Mouse (Mus musculus) heart, embryonic 14.5 days (tissue): Measurements from ENCODE around the gene Piezo1. TPM values are rescaled to one million over a fixed set of nuclear protein-coding genes. Genes with fewer than 3 reads are reported as not detected.

Source experiments
- ATAC-seq: fragments of 200-750 bp; cut with Nextera tagmentation; 2 replicates; pipeline ENCODE4 v1.8.0; 2017; ENCODE audit warnings: low read depth, moderate TSS enrichment; ENCODE audit not compliant: insufficient number of reproducible peaks, insufficient read depth, low FRiP score
- H3K27ac ChIP-seq, 2 experiments: fragments of 200-500 bp in 1 of 2; fragments of 300-500 bp in 1 of 2; sonication (generic) in 1 of 2; replicated peaks in 1 of 2; 2 replicates each; pipeline ENCODE4 v1.5.1; 2012 to 2014; ENCODE audit warnings: low read depth in 2 of 2, low read length in 2 of 2, control low read depth in 1 of 2, mild to moderate bottlenecking in 1 of 2, mixed read lengths in 1 of 2; ENCODE audit not compliant: control insufficient read depth in 1 of 2, insufficient read depth in 1 of 2
- H3K27me3 ChIP-seq: fragments of 300-500 bp; sonication (generic); 2 replicates; pipeline ENCODE4 v1.6.1; 2014; ENCODE audit warnings: mild to moderate bottlenecking, low read length, control low read depth; ENCODE audit not compliant: control insufficient read depth, insufficient read depth
- H3K36me3 ChIP-seq: fragments of 300-500 bp; sonication (generic); 2 replicates; pipeline ENCODE4 v1.6.1; 2014; ENCODE audit warnings: mild to moderate bottlenecking, control low read depth, low read length, mixed read lengths; ENCODE audit not compliant: control insufficient read depth, insufficient read depth
- H3K4me1 ChIP-seq, 2 experiments: fragments of 200-500 bp in 1 of 2; fragments of 300-500 bp in 1 of 2; sonication (generic) in 1 of 2; 2 replicates each; pipeline ENCODE4 v1.6.1; 2012 to 2014; ENCODE audit warnings: low read length in 2 of 2, control low read depth in 1 of 2, mixed read lengths in 1 of 2; ENCODE audit not compliant: control insufficient read depth in 2 of 2, insufficient read depth in 2 of 2
- H3K4me2 ChIP-seq: fragments of 300-500 bp; sonication (generic); 2 replicates; pipeline ENCODE4 v1.6.1; 2014; ENCODE audit warnings: mild to moderate bottlenecking, low read length
- H3K4me3 ChIP-seq, 2 experiments: fragments of 200-500 bp in 1 of 2; fragments of 300-500 bp in 1 of 2; sonication (generic) in 1 of 2; 2 replicates each; pipeline ENCODE4 v1.5.1; 2012 to 2014; ENCODE audit warnings: low read length in 2 of 2, mild to moderate bottlenecking in 2 of 2, control low read depth in 1 of 2, low read depth in 1 of 2, moderate library complexity in 1 of 2; ENCODE audit not compliant: control insufficient read depth in 1 of 2, insufficient read depth in 1 of 2
- H3K9ac ChIP-seq: fragments of 300-500 bp; sonication (generic); 2 replicates; pipeline ENCODE4 v1.6.1; 2014; ENCODE audit warnings: mild to moderate bottlenecking, low read length
- H3K9me3 ChIP-seq: fragments of 300-500 bp; sonication (generic); 2 replicates; pipeline ENCODE4 v1.6.1; 2016; ENCODE audit warnings: low read length, control low read depth; ENCODE audit not compliant: control insufficient read depth
- WGBS: fragments of 180-500 bp; shearing (Covaris S2); extraction: QIAGEN DNeasy Blood & Tissue Kit; methylation state at CpG from one replicate; pipeline ENCODE4 v1.1.7; 2014; 5-methylcytosine and 5-hydroxymethylcytosine counted together
- polyA plus RNA-seq: library from polyadenylated mRNA; unstranded; fragments of >200 nt; fragmentation: Nextera tagmentation; extraction: Ambion mirVana; gene quantifications from 2 replicates; pipeline ENCODE4 v1.2.1, GENCODE M21; 2014

Piezo1 gene
- polyA plus RNA-seq, 1 experiment from 2014 or later = 14.9 TPM

DNA sequence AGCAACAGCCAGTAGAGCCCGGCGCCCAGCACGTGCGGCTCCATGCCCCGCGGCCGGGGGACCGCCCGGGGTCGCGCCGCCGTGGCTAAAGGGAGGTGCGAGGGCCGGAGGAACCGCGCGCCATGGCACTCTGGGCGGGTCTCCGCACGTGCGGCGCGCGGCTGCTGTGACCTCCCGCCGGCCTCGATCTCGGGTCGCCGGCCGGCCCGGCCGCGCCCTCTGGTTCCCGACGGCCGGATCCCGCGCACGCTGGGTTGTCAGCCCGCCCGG, 199 bp downstream of the Piezo1 start:
- Histone ChIP-seq H3K27ac (peak overlapping the region; percentile 58 to 86), H3K9ac (peak overlapping the region; percentile 91), H3K36me3 (no peaks in the 10 kb centered on the region), H3K27me3 (no peaks in the 10 kb centered on the region), H3K9me3 (no peaks in the 10 kb centered on the region), H3K4me3 (peak overlapping the region; percentile 67 to 77), H3K4me1 (peaks cover 30 to 36% of the 10 kb centered on the region in 2 experiments), H3K4me2 (peak overlapping the region; percentile 92)
- under 1% methylated on average over 42 of the region's 43 CpGs for WGBS
- ATAC-seq = no peak

DNA sequence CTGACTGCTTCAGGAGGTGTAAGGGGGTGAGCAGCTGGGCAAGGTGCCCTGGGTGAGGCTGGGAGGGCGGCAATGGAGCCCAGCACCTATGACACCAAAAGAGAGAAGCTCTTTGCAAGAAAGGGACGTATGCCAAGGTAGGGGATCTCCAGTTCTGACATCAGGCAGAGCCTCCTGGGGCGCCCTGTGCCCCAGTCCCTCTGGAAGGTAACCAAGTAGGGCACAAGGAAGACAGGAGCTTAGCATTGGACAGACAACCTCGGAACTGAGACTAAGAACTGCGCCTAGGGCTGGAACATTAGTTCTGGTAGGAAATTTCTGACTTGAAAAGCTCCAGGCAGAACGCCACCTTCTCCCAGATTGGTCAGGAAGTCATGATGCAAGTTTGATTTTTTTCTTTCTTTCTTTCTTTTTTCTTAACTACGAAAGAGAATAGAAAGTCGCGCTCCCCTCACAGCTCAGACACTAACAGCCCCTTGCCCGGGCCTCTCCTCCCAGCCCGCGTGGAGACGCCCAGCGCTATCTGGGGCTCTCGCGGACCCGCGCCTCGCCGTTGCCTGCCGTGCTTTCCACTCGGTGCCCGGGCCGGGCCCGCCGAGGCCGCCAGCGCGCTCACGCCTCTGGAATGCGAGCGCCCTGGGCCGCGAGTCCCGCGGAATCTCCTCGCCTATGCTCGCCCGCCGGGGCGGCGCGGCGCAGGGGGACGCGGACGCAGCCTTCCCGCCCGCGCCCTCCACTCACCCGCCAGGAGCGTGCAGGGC, 715 bp downstream of the Piezo1 start:
- 4% methylated on average over 47 of the region's 52 CpGs for WGBS
- H3K9ac ChIP-seq = peak overlapping the region; percentile 91
- ATAC-seq = peak; percentile 33
- H3K36me3 ChIP-seq = no peaks in the 10 kb centered on the region
- peaks cover 32 to 40% of the 10 kb centered on the region in 2 experiments for H3K4me1 ChIP-seq
- H3K9me3 ChIP-seq = no peaks in the 10 kb centered on the region
- H3K4me2 ChIP-seq = peak overlapping the region; percentile 92
- peak overlapping the region; percentile 67 to 77 for H3K4me3 ChIP-seq
- H3K27ac ChIP-seq = peak overlapping the region; percentile 58 to 86
- H3K27me3 ChIP-seq = no peaks in the 10 kb centered on the region

DNA sequence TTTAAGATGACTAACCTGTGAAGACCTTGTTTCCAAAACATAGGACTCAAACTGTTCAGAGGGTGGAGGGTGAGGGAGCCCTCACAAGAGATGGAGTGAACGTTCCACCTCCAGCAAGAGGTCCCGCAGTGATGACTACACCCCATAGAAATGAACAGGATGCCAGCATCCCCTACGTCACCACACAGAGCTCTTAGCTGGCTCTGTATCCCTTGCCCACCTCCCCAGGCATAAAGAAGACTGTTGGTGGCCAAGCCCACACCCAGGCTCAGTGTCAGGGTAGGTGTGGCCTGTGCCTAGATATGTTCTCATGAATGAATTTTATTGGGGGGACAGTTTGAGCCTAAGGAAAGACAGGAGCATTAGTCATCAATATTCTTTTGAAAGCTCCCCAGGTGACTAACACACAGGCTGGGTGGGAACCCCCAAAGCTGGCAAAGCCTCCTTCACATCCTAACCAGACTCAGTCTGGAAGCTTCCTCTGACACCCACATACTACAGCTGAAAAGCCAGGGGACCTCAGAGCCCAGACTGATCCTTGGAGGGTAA, 2.2 kb downstream of the Piezo1 start:
- Histone ChIP-seq H3K4me1 (peaks cover 32 to 46% of the 10 kb centered on the region in 2 experiments), H3K27ac (peak overlapping the region in 1 of 2 experiments; percentile 33; a peak in 1 of 4 replicates), H3K4me3 (peak overlapping the region; percentile 4 to 77; a peak in 2 of 4 replicates), H3K36me3 (no peaks in the 10 kb centered on the region), H3K9me3 (no peaks in the 10 kb centered on the region), H3K27me3 (no peaks in the 10 kb centered on the region), H3K9ac (peak overlapping the region; percentile 91; the same call in 1 of the 2 replicates), H3K4me2 (peak overlapping the region; percentile 92)
- WGBS = 45% methylated on average over 3 of the region's 3 CpGs
- no peak for ATAC-seq

DNA sequence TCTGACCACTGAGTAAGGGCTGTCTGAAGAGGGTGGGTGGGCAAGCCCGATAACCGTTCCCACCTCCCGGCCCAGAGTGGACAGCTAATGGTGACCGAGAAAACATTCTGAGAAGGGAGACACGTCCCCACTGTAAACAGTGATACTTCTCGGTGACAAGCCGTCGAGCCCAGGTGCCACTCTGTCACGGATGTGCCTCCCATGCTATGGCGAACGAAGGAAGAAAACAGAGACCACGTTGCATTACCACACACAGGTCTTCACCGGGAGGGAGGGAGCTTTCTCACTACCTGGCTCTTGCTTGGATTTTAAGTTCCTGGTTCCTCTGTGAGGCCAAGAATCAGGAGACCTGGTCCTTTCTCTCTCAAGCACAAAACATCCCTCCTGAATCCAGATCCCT, 2.8 kb downstream of the Piezo1 start:
- H3K4me1 ChIP-seq = peaks cover 32 to 46% of the 10 kb centered on the region in 2 experiments
- H3K9ac ChIP-seq = no peak overlapping the region; the same call in 1 of the 2 replicates
- peak overlapping the region; percentile 92 for H3K4me2 ChIP-seq
- no peak overlapping the region for H3K4me3 ChIP-seq
- WGBS = 66% methylated on average over 13 of the region's 13 CpGs
- ATAC-seq = no peak
- H3K36me3 ChIP-seq = no peaks in the 10 kb centered on the region
- no peaks in the 10 kb centered on the region for H3K27me3 ChIP-seq
- no peaks in the 10 kb centered on the region for H3K9me3 ChIP-seq
- H3K27ac ChIP-seq = peak overlapping the region; percentile 25 to 68; a peak in 2 of 4 replicates

- H3K4me1 ChIP-seq = peaks cover 32 to 46% of the 10 kb centered on the region in 2 experiments
- no peaks in the 10 kb centered on the region for H3K9me3 ChIP-seq
- no peak for ATAC-seq
- peak overlapping the region; percentile 25 to 68 for H3K27ac ChIP-seq
- no peak overlapping the region for H3K4me3 ChIP-seq
- H3K27me3 ChIP-seq = no peaks in the 10 kb centered on the region
- WGBS = 29% methylated on average over 5 of the region's 5 CpGs
- H3K4me2 ChIP-seq = peak overlapping the region; percentile 92
- peak overlapping the region; percentile 47; the same call in 1 of the 2 replicates for H3K9ac ChIP-seq
- H3K36me3 ChIP-seq = no peaks in the 10 kb centered on the region
These were observed 3.3 kb downstream of the Piezo1 start for GRCm38 (mm10) chr8:122547815-122548214.

DNA sequence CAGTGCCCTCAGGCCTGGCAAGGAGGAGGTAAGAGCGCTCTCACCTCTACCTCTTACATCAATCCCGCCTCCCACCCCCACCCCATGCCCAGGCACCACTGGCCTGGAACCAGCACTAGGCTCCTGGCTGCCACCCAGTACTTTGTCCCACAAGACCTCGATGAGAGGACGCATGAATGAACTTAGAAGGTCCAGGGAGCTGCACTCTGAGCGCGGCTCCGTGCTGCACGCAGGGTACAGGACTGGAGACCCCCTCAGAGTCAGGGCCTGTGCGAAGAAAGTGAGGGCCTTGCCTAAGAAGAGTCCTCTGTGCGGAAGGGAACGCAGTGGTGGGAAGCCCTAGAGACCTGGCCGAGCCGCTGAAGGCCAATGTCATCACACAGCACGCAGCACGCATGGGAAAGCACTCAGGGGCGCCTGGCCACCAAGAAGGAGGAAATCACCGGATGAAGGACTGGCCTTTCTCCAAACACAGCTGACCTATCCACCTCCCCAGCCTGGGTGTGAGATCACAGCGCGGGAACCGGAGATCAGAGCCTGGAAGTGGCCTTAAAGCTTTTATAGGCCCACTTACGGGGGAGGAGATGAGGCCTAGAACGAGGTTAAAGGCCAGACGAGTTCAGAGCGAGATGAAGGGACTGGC, 4.2 kb downstream of the Piezo1 start:
- Histone ChIP-seq H3K27ac (peak overlapping the region; percentile 68 to 69), H3K27me3 (no peaks in the 10 kb centered on the region), H3K36me3 (no peaks in the 10 kb centered on the region), H3K4me3 (0 out of 4 replicates have a peak overlapping the region, but pooled peaks of 1 of the 2 experiments have one; percentile 1), H3K4me2 (peak overlapping the region; percentile 92), H3K9me3 (no peaks in the 10 kb centered on the region), H3K9ac (peak overlapping the region; percentile 47; the same call in 1 of the 2 replicates), H3K4me1 (peaks cover 32 to 46% of the 10 kb centered on the region in 2 experiments)
- WGBS = 47% methylated on average over 24 of the region's 24 CpGs
- no peak for ATAC-seq

- H3K4me3 ChIP-seq = no peak overlapping the region
- H3K4me1 ChIP-seq = peaks cover 32 to 44% of the 10 kb centered on the region in 2 experiments
- H3K9ac ChIP-seq = peak overlapping the region; percentile 47; the same call in 1 of the 2 replicates
- peak overlapping the region in 1 of 2 experiments; percentile 68; a peak in 2 of 4 replicates for H3K27ac ChIP-seq
- no peaks in the 10 kb centered on the region for H3K36me3 ChIP-seq
- peak overlapping the region; percentile 92 for H3K4me2 ChIP-seq
- no peaks in the 10 kb centered on the region for H3K9me3 ChIP-seq
- ATAC-seq = no peak; the same call in 1 of the 2 replicates
- no peaks in the 10 kb centered on the region for H3K27me3 ChIP-seq
- WGBS = 40% methylated on average over 7 of the region's 7 CpGs
These were observed 4.9 kb downstream of the Piezo1 start for GRCm38 (mm10) chr8:122546066-122546755.
